Mouse (Mus musculus): ENCODE data around the gene Zbtb8b.

DNA sequence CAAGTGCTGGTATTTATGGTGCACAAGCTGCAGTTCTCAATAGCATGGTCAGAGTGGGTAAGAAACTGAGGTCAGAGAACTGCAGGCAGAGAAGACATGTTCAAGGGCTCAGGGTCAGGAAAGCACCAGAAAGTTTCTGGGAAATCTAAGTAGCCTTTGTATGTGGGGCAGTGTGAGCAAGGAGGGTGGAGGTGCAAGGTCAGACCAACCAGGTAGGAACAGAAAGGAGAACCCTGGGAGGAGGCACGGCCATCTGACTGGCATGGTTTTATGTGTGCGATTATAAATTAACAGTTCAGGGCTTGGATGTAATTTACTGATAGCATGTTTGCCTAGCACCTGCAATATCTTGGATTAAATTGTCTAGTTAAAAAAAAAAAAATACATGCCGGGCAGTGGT lies 19.1 kb upstream of the Zbtb8b start:
- TF ChIP-seq CTCF (conservative IDR thresholded peaks at IDR 0.05; ENCODE audit: low read length) (no peak), POU5F1 (IDR thresholded peaks at IDR 0.05; ENCODE audit: borderline replicate concordance, low read length) (no peak), NANOG (IDR thresholded peaks at IDR 0.05; ENCODE audit: borderline replicate concordance, low read length) (no peak)
